Mouse (Mus musculus): ENCODE results near the gene Gm21188. TPM values are rescaled to one million over a fixed set of nuclear protein-coding genes. Genes with fewer than 3 reads are reported as not detected.
A peak's percentile ranks its signal among the peaks of the same experiment; 100 is the strongest.
"Not testable (repeated sequence)": the region's sequence is repeated elsewhere in the genome, so short reads cannot be mapped to it uniquely, and the experiment has no call there.

Gm21188 gene
- total and polyA plus RNA-seq, 2 experiments from 2014 or later: 0.08 TPM; not detected in 1

DNA sequence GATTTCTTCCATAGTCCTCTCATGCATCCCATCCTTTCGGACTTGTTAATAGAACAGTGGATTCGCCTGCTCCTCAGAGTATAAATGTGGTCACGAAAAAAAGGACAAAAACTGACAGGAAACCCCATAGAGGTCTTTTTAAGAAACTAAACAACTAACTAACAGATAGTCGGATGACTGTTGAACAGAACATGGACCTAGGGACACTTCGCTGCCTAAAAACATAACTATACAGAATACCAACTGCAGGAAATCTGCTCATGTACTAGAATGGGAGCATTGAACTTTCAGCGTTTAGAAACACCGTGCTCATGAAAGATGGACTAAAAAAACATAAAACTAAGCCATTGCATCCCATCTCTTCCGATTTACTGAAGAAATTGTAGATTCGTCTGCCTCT is 27.4 kb downstream of the Gm21188 start:
- not testable (repeated sequence) for H3K4me3 ChIP-seq (ENCODE audit: low read depth, low read length); H3K27ac ChIP-seq (ENCODE audit: low read depth); H3K9ac ChIP-seq (replicated peaks; ENCODE audit: low read depth, low read length); DNase-seq (ENCODE audit: low spot score); ATAC-seq (ENCODE audit: insufficient read depth, low read depth); H3K9me3 ChIP-seq (replicated peaks; ENCODE audit: control insufficient read depth, low read length); H3K4me1 ChIP-seq (ENCODE audit: control insufficient read depth, insufficient read depth); H3K4me2 ChIP-seq (ENCODE audit: low read depth, low read length); H3K36me3 ChIP-seq (replicated peaks; ENCODE audit: control insufficient read depth, insufficient read depth, low read length); H3K27me3 ChIP-seq (ENCODE audit: control insufficient read depth, insufficient read depth, low read length)
- 16% methylated on average over 9 of the region's 9 CpGs for WGBS

DNA sequence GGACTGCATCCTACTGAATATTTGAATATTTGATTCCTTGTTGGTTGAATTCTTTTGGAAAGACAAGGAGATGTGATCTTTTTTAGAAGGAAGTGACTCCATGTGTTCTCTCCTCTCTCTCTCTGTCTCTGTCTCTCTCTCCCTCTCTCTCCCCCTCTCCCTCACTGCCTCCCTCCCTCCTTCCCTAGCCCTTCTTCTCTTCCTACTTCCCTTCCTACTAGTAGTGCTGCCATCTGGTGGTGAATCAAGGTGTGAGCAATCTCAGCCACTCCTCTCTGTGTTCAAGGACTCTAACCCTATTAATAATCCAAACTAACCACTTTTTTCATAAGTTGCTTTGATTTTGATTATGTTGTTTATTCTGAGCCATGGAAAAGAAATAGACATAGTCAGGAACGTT is 30.5 kb downstream of the Gm21188 start:
- peak; percentile 41 for TF ChIP-seq CTCF (IDR thresholded peaks at IDR 0.05; ENCODE audit: low read depth)
- not testable (repeated sequence) for H3K36me3 ChIP-seq (replicated peaks; ENCODE audit: control insufficient read depth, insufficient read depth, low read length); H3K9me3 ChIP-seq (replicated peaks; ENCODE audit: control insufficient read depth, low read length); ATAC-seq (ENCODE audit: insufficient read depth, low read depth); H3K4me1 ChIP-seq (ENCODE audit: control insufficient read depth, insufficient read depth); DNase-seq (ENCODE audit: low spot score); H3K27ac ChIP-seq (ENCODE audit: low read depth); H3K4me2 ChIP-seq (ENCODE audit: low read depth, low read length); H3K4me3 ChIP-seq (ENCODE audit: low read depth, low read length); H3K27me3 ChIP-seq (ENCODE audit: control insufficient read depth, insufficient read depth, low read length); H3K9ac ChIP-seq (replicated peaks; ENCODE audit: low read depth, low read length)
- WGBS: no CpG with 5 or more reads among the region's 1 CpGs

DNA sequence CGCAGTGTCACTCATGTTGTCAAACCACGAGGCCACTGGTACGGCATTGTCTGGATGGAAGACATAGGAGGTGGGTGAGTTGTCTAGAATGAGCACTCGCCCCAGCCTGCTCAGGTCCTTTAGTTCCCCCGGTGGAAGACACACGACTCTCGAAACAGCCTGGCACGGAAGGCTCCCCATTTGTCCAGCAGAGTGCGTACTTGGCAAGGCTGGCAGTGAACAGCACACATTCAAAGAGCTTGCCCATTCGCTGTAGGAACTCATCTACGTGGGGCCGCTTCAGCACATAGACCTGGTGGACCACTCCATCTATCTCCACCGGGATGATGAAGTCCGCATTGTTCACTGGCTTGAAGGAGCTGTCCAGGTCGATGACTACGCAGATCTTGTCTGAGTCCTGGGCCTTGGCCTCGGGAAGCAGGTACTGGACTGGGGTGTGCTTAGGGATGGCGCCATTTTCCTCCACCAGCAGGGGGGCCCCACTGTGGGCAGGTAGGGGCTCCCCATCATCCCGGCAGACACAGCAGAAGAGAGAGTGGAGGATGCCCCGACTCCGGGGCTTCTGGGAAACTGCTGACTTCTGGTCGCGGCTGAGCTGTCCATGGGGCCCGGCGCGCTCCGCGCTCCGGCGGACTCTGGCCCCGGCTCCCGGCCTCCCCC is 36.5 kb downstream of the Gm21188 start:
- ATAC-seq (ENCODE audit: insufficient read depth, low read depth); H3K4me3 ChIP-seq (ENCODE audit: low read depth, low read length); H3K9me3 ChIP-seq (replicated peaks; ENCODE audit: control insufficient read depth, low read length); H3K4me2 ChIP-seq (ENCODE audit: low read depth, low read length); H3K9ac ChIP-seq (replicated peaks; ENCODE audit: low read depth, low read length); H3K36me3 ChIP-seq (replicated peaks; ENCODE audit: control insufficient read depth, insufficient read depth, low read length); H3K27ac ChIP-seq (ENCODE audit: low read depth); H3K27me3 ChIP-seq (ENCODE audit: control insufficient read depth, insufficient read depth, low read length); H3K4me1 ChIP-seq (ENCODE audit: control insufficient read depth, insufficient read depth); DNase-seq (ENCODE audit: low spot score): not testable (repeated sequence)
- WGBS: 7% methylated on average over 5 of the region's 32 CpGs

DNA sequence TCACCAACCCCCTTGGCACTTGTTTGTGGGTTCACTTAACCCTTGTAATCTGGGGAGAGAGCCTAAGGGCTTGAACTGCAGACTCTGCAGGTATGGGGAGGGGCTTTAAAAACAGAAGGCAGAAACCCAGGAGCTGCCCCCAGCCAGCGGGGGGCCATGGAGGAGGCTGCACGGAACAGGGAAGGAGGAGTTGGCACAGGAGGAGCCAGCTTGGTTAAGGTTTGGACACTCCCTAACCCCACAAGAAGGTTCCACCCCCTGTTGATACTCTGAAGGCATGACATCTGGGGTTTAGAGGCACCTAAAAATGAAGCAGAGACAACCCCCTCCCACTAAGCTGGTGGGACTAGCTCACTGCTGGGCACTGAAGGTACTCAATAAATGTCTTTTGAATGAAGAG is 38.0 kb downstream of the Gm21188 start:
- 0 out of 2 replicates have a peak, but pooled peaks have one; percentile 11 for ATAC-seq (ENCODE audit: insufficient read depth, low read depth)
- not testable (repeated sequence) for H3K27me3 ChIP-seq (ENCODE audit: control insufficient read depth, insufficient read depth, low read length)
- WGBS: no CpG with 5 or more reads among the region's 2 CpGs

DNA sequence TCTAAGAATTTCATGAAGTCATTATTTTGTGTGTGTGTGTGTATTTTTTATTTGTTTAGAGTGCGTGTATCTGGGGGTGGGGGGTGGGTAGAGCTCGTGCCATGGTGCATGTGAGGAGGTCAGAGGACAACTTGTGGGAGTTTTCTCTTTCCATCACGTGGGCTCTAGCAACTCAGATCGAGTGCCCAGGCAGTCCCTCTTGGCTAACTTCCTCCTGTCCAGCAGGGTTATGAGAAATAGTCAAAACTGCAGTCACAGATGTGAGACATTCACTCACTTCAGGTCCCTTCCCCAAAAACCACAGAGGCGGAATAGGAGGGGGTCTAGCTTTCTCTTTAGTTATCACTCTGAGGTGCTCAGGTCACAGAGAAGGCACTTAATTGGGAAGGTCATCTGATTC is 38.5 kb downstream of the Gm21188 start:
- H3K27ac ChIP-seq (ENCODE audit: low read depth); H3K27me3 ChIP-seq (ENCODE audit: control insufficient read depth, insufficient read depth, low read length); H3K4me2 ChIP-seq (ENCODE audit: low read depth, low read length); H3K4me3 ChIP-seq (ENCODE audit: low read depth, low read length); DNase-seq (ENCODE audit: low spot score); H3K9ac ChIP-seq (replicated peaks; ENCODE audit: low read depth, low read length); H3K36me3 ChIP-seq (replicated peaks; ENCODE audit: control insufficient read depth, insufficient read depth, low read length); H3K9me3 ChIP-seq (replicated peaks; ENCODE audit: control insufficient read depth, low read length); H3K4me1 ChIP-seq (ENCODE audit: control insufficient read depth, insufficient read depth): not testable (repeated sequence)
- WGBS: no CpG with 5 or more reads among the region's 5 CpGs
- 0 out of 2 replicates have a peak, but pooled peaks have one; percentile 6 for ATAC-seq (ENCODE audit: insufficient read depth, low read depth)

More for the DNA sequence above, 38.0 kb downstream of the Gm21188 start:
- not testable (repeated sequence) for H3K9me3 ChIP-seq (replicated peaks; ENCODE audit: control insufficient read depth, low read length); H3K4me2 ChIP-seq (ENCODE audit: low read depth, low read length); DNase-seq (ENCODE audit: low spot score); H3K9ac ChIP-seq (replicated peaks; ENCODE audit: low read depth, low read length); H3K4me1 ChIP-seq (ENCODE audit: control insufficient read depth, insufficient read depth); H3K36me3 ChIP-seq (replicated peaks; ENCODE audit: control insufficient read depth, insufficient read depth, low read length); H3K4me3 ChIP-seq (ENCODE audit: low read depth, low read length); H3K27ac ChIP-seq (ENCODE audit: low read depth)

DNA sequence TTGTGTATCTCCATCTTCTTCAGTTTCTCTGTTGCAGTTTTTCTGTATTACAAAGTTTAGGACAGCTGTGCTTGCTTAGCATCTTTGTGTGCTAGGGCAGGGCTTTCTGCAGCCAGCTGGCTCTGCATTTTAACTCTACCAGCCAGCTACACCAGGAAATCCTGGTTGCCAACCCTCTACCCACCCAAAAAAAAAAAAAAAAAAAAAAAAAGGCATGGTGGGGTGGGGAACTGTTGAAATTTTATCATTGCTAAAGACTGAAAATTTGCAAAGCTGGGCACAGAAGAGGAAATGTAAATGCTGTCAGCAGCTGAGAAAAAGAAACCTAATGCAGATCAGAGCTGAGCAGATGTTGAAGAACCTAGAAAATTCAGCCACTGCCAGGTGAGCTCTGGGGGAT is 41.9 kb downstream of the Gm21188 start:
- not testable (repeated sequence) for H3K4me2 ChIP-seq (ENCODE audit: low read depth, low read length); H3K9ac ChIP-seq (replicated peaks; ENCODE audit: low read depth, low read length); H3K27me3 ChIP-seq (ENCODE audit: control insufficient read depth, insufficient read depth, low read length); H3K4me3 ChIP-seq (ENCODE audit: low read depth, low read length); DNase-seq (ENCODE audit: low spot score); H3K9me3 ChIP-seq (replicated peaks; ENCODE audit: control insufficient read depth, low read length); H3K4me1 ChIP-seq (ENCODE audit: control insufficient read depth, insufficient read depth); H3K36me3 ChIP-seq (replicated peaks; ENCODE audit: control insufficient read depth, insufficient read depth, low read length); H3K27ac ChIP-seq (ENCODE audit: low read depth); ATAC-seq (ENCODE audit: insufficient read depth, low read depth)

DNA sequence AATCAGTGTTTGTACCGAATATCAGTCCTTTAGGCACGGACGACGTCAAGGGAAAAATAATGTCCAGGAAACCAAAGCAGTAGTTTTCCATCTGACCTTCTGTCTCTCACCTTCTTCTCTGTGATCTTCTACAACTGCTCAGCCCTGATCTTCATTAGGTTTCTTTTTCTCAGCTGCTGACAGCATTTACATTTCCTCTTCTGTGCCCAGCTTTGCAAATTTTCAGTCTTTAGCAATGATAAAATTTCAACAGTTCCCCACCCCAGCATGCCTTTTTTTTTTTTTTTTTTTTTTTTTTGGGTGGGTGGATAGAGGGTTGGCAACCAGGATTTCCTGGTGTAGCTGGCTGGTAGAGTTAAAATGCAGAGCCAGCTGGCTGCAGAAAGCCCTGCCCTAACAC is 52.8 kb downstream of the Gm21188 start:
- WGBS: no CpG with 5 or more reads among the region's 4 CpGs
- ATAC-seq (ENCODE audit: insufficient read depth, low read depth); H3K27ac ChIP-seq (ENCODE audit: low read depth); H3K27me3 ChIP-seq (ENCODE audit: control insufficient read depth, insufficient read depth, low read length); H3K4me3 ChIP-seq (ENCODE audit: low read depth, low read length); H3K9me3 ChIP-seq (replicated peaks; ENCODE audit: control insufficient read depth, low read length); H3K4me2 ChIP-seq (ENCODE audit: low read depth, low read length); H3K36me3 ChIP-seq (replicated peaks; ENCODE audit: control insufficient read depth, insufficient read depth, low read length); H3K4me1 ChIP-seq (ENCODE audit: control insufficient read depth, insufficient read depth); H3K9ac ChIP-seq (replicated peaks; ENCODE audit: low read depth, low read length); DNase-seq (ENCODE audit: low spot score): not testable (repeated sequence)

DNA sequence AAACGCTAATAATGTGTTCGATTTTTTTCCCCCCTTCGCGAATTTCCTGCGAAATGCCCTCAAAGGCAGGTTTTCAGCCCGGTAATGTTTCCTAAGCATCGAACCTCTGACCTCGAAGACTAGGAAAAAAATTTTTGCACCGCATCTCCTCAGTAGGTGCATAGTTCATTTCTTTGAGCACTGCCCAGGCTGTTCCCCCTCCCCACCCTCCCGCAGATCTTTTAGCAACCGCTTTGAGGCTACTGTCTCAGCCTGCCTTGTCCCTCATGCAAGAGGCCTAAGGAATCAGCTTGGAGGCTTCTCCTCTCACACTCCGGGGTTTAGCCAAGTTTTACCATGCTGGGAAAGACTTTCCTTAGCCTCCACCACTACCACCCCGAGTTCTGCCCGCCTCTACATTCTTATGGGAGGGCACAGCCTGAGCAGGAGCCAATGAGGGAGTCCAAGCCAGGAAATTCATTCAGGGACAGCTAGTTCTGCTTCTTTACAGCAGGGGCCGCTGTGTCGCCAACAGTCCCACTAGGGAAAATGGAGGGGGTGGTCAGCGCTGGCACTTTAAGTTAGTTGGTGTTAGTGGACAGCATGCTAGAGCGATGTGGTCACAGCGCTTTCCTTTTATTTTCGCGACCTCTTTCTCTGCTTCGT is 53.4 kb downstream of the Gm21188 start:
- not testable (repeated sequence) for H3K27ac ChIP-seq (ENCODE audit: low read depth); H3K36me3 ChIP-seq (replicated peaks; ENCODE audit: control insufficient read depth, insufficient read depth, low read length); H3K27me3 ChIP-seq (ENCODE audit: control insufficient read depth, insufficient read depth, low read length); H3K4me1 ChIP-seq (ENCODE audit: control insufficient read depth, insufficient read depth); H3K9ac ChIP-seq (replicated peaks; ENCODE audit: low read depth, low read length); H3K9me3 ChIP-seq (replicated peaks; ENCODE audit: control insufficient read depth, low read length); DNase-seq (ENCODE audit: low spot score); H3K4me3 ChIP-seq (ENCODE audit: low read depth, low read length); H3K4me2 ChIP-seq (ENCODE audit: low read depth, low read length)
- peak; percentile 60; the same call in 1 of the 2 replicates for ATAC-seq (ENCODE audit: insufficient read depth, low read depth)
- WGBS: no CpG with 5 or more reads among the region's 22 CpGs

All from heart, postnatal 0 days (tissue).